Mouse (Mus musculus) retina, adult 2 months (tissue): ENCODE results near the gene Gm9508.
"Not testable (repeated sequence)": the region's sequence is repeated elsewhere in the genome, so short reads cannot be mapped to it uniquely, and the experiment has no call there.

ENCODE experiments used
- DNase-seq: peaks from one replicate; pipeline ENCODE4 v3.0.0-alpha.2; 2012; ENCODE audit warnings: low read depth, low spot score

Gm9508 gene

GRCm38 (mm10) chr10:77697133-77697532 is at the start of gene Gm9508:
Gm9508 (minus strand) TSS chr10:77697233.
- no peak for DNase-seq

- DNase-seq: not testable (repeated sequence)
Measured at GRCm38 (mm10) chr10:77741924-77742688, 45.1 kb upstream of the Gm9508 start, which contains the start of gene Gm18596. Gm18596 (minus strand) TSS chr10:77742638.

GRCm38 (mm10) chr10:77738929-77739328 is 41.9 kb upstream of the Gm9508 start:
- no peak for DNase-seq

GRCm38 (mm10) chr10:77735928-77736327 is 38.9 kb upstream of the Gm9508 start:
- DNase-seq: no peak

- DNase-seq: no peak
Measured at GRCm38 (mm10) chr10:77729241-77729640, 32.2 kb upstream of the Gm9508 start.

- no peak for DNase-seq
Measured at GRCm38 (mm10) chr10:77728280-77728679, 31.2 kb upstream of the Gm9508 start.

- DNase-seq: no peak
Measured at GRCm38 (mm10) chr10:77726186-77726585, 29.2 kb upstream of the Gm9508 start, which contains the start of gene Gm10100. Gm10100 (plus strand) TSS chr10:77726486.

- DNase-seq: no peak
Measured at GRCm38 (mm10) chr10:77724855-77725254, 27.8 kb upstream of the Gm9508 start.

- DNase-seq: not testable (repeated sequence)
Measured at GRCm38 (mm10) chr10:77720299-77720698, 23.3 kb upstream of the Gm9508 start, which contains the start of gene Krtap12-1. Krtap12-1 (plus strand) TSS chr10:77720599.

- no peak for DNase-seq
Measured at GRCm38 (mm10) chr10:77715507-77715906, 18.5 kb upstream of the Gm9508 start, which contains the start of gene Gm10142. Gm10142 (plus strand) TSS chr10:77715807.

- no peak for DNase-seq
Measured at GRCm38 (mm10) chr10:77713734-77714133, 16.7 kb upstream of the Gm9508 start.

GRCm38 (mm10) chr10:77711157-77711556 is 14.1 kb upstream of the Gm9508 start, which contains the start of gene Gm10024:
Gm10024 (plus strand) TSS chr10:77711457.
- DNase-seq: not testable (repeated sequence)

- DNase-seq: no peak
Measured at GRCm38 (mm10) chr10:77709831-77710230, 12.8 kb upstream of the Gm9508 start.

- DNase-seq: no peak
Measured at GRCm38 (mm10) chr10:77706326-77706725, 9.3 kb upstream of the Gm9508 start, which contains the start of gene Gm10272. Gm10272 (plus strand) TSS chr10:77706626.

GRCm38 (mm10) chr10:77690356-77690807 is 6.7 kb downstream of the Gm9508 start, which contains the start of gene Gm19402:
Gm19402 (minus strand) TSS chr10:77690757.
- DNase-seq: not testable (repeated sequence)

GRCm38 (mm10) chr10:77687021-77687420 is 10.0 kb downstream of the Gm9508 start:
- no peak for DNase-seq

GRCm38 (mm10) chr10:77685895-77686664 is 11.0 kb downstream of the Gm9508 start, which contains the start of gene Tspear:
Tspear (plus strand) TSS chr10:77686569.
- no peak for DNase-seq

- DNase-seq: no peak
Measured at GRCm38 (mm10) chr10:77684181-77684580, 12.9 kb downstream of the Gm9508 start.

GRCm38 (mm10) chr10:77682994-77683393 is 14.0 kb downstream of the Gm9508 start:
- DNase-seq: no peak

- no peak for DNase-seq
Measured at GRCm38 (mm10) chr10:77677562-77677961, 19.5 kb downstream of the Gm9508 start.

GRCm38 (mm10) chr10:77673765-77674164 is 23.3 kb downstream of the Gm9508 start:
- DNase-seq: no peak

- no peak for DNase-seq
Measured at GRCm38 (mm10) chr10:77671519-77671918, 25.5 kb downstream of the Gm9508 start.
